Mouse (Mus musculus) cerebellum, adult 9-10 months (tissue): ENCODE data around the gene Sprr1b.
"Not testable (repeated sequence)": the region's sequence is repeated elsewhere in the genome, so short reads cannot be mapped to it uniquely, and the experiment has no call there.

Experiments used
- DNase-seq: peaks from one replicate; pipeline ENCODE4 v3.0.0; 2022

The Sprr1b gene

DNA sequence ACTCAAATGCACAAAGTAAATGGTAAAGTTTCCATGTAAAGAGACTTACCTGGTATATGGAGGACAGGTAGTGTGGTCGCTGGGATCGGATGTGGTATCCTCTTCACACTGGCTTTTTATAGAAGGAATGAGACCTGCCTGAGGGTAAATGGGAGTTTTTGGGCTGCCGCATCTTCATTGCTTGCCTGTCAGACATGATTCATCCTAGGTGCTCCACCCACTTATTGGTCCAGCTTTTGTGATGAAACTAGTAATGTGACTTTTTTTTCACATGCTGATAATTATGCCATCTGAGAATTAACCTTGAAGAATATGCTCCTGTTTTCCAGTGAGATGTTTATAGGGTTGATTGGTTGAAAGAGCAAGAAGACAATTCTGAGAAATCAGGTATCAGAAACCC lies at the start of gene Sprr1b:
Gene Sprr1b, minus strand, starts transcription at position 101 of the 400 bp plus-strand sequence.
- DNase-seq, result no peak

DNA sequence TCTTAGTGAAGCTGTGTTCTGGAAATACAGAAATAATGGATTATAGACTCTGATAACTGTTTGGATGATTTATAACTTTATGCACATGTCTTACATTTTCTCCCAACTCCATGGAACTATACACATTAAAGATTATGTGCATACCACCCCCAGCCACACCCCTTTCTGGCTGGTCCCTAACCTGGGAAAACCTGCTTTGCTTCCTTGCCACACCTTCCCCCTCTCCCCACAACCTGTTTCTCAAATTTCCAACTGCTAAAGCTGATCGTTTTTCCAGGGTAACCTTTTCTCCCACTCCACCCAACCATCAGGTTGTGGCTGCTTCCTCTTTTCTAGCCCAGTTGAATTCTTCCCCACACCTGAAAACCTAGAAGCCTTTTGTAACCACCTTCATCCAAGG lies 47.7 kb upstream of the Sprr1b start:
- DNase-seq, result no peak

DNA sequence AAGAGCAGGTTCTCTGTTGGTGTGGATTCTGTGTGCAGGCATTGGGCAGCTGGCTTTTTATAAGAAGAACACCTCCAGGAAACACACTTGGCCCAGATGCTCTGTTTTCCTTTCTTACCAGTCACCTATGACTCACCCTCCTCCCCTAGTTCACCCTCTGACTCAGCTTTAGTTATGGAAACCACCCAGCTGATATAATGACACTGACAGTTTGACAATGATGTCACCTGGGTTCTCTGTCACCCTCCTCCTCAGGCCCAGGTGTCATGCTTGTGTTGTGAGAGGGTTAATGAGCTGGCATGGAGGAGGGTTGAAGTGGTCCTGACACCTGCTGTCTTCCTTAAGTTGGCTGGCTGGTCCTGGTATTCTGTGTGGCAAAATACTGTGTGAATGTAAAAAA lies 47.3 kb upstream of the Sprr1b start, which contains the start of gene Sprr1a:
Gene Sprr1a, minus strand, starts transcription at position 33 of the 400 bp plus-strand sequence.
- DNase-seq, result no peak

DNA sequence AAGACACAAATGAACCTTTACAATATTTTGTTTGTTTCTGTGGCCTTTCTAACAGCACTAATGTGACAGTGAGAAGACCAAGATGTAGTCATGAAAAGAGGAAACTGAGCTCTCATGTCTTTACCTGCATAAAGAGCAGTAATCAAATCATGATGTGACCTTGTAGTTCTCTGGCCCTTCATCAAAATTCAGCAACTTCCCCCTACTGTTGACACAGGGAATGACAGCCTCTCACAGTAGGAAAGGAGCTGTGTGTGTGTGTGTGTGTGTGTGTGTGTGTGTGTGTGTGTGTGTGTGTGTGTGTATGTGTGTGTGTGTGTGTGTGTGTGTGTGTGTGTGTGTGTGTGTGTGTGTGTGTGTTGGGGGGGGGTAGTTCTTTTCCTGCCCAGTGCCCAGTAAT lies 42.7 kb upstream of the Sprr1b start:
- DNase-seq, result not testable (repeated sequence)

DNA sequence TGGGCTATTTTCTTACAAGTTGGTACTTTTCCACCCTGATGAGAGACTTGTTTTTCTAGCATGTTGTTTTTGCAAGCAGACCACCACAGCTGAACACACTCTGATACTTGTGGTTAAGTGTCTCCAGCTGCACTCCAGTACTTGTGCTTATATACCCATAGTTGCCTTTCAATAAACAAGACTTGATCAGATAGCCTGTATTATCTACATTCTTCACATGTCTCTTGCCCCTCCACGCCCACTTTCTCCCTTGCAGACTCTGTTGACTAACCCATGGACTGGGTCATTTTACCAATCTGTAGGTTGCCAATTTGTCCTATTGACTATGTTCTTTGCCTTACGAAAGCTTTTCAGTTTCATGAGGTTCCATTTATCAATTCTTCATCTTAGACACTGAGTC lies 31.5 kb upstream of the Sprr1b start:
- no peak for DNase-seq

DNA sequence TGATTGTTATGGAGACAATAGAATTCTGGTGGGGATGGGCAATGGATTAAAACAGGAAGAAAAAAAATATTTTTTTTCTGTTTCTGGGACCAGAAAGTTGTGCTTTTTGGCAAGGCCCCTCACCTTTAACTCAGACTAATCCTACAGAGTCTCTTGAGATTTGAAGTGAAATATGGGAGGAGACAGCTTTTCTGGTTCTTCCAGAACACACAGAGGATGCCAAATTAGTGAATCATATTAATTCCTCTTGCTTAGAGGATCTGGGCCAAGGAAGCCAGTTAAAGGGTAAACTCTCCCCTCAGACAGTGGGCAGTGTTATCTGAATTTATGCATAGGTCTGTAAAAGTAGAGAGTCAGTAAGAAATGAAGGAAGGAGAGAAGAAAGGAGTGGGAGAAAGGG lies 28.8 kb upstream of the Sprr1b start:
- no peak for DNase-seq

DNA sequence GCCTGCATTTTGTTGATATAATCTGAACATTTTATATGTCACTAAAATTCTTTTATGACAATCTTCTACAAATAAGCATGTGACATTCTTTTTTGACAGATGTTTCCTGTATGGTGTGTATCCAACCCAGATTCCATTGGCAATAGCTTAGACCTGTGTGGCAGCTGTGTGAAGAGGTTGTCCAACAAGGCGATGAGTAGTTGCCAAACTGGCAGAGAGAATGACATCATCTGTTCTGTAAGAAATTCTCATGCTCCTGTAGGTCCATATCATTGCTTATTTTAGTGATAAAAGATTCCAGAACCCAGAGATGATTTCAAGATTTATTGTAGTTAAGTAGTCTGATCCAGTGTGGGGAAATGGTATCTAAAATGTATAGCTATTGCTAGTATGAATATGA lies 28.0 kb upstream of the Sprr1b start:
- no peak for DNase-seq

DNA sequence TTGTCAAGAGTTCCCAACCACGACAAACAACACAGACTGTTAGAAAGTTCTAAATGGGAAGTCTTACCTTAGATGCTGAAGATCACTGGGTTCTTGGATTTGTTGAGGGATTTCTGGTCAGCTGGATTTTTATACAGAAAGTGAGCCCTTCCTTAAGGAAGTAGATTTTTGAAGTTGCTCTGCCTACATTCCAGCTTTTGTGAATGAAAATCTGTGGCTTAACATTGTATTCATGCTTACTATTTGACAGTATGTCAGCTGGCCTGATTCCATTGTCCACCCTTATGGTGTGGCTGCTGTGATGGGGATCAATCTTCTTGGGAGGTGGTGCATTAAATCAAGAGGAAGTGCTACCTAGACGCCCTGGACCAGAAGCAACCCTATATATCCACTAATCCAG lies 20.0 kb upstream of the Sprr1b start, which contains the start of gene Sprr3:
Gene Sprr3, minus strand, starts transcription at position 101 of the 400 bp plus-strand sequence.
- no peak for DNase-seq

DNA sequence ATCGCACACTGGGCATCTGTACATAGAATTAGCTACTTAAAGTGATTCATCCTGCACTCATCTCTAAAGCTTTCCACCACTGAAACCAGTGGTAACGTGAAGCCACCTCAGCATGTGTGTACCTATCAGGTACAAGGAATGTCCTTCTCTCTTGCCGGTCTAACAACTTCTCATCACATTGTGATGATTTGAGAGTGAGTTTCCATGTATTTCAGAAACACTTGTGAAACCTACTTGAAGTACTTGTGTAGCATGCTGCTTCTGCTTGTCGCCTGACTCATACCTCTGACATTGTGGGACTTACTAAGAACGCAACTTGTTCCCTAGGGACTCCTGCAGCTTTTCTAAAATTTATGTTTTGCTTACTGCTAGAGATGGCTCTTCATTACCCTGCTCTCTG lies 16.6 kb upstream of the Sprr1b start:
- no peak for DNase-seq

DNA sequence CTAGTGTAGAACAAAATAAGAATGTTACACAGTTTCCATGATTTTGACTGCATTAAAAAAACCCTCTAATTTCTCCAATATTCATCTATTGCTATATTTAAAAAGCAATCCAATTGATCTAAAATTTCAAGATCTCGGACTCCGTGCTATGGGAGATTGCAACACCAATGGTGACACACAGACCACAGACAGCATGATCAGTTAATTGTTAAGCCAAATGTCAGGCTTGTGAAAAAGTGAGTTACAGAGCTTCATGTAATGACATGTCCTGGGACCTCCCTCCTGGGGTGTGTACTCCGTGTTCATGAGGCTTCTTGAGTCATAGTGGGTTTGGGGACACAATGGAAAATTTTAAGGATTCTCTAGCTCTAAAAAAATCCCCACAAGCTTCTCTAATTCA lies 1.6 kb upstream of the Sprr1b start:
- DNase-seq, result no peak

DNA sequence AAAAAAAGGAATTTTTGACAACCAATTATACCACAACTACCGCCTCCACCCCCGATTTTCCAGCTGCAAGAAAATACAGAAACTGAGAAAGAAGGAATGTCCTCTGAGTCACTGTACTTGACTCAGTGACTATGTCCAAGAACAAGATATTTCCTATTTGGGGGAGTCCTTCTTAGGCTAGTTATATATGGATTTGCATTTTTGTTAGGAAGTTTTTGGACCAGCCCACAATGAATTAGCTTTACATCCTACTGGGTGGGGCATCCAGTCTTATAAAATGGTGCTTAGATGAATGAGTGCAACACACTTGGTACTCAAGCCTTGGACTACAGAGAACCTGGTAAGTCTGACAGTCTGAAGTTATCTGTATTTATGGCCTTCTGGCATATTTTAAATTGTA lies 6.3 kb downstream of the Sprr1b start, which contains the start of gene Sprr2k:
Gene Sprr2k, plus strand, starts transcription at position 301 of the 400 bp plus-strand sequence.
- DNase-seq, result no peak

DNA sequence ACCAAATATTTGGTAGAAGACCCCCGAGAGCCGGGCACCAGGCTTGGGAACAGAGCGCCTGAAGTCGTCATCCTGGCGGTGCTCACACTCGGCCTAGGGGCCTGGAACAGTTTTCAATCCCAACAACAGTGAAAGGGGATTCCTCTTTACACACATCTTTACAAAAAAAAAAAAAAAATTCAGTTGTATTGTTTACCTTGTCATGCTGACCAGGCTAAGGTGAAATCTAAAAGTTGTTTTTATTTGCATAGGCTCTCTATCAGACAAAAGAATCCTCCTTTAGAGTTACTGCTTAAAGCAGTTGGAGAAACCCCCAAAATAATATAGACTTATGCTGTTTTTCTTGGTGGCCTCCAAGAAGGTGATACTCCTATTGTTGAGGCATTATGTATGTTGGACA lies 9.3 kb downstream of the Sprr1b start, which contains the start of gene Gm9774:
Gene Gm9774, minus strand, starts transcription at position 101 of the 400 bp plus-strand sequence.
- no peak for DNase-seq

DNA sequence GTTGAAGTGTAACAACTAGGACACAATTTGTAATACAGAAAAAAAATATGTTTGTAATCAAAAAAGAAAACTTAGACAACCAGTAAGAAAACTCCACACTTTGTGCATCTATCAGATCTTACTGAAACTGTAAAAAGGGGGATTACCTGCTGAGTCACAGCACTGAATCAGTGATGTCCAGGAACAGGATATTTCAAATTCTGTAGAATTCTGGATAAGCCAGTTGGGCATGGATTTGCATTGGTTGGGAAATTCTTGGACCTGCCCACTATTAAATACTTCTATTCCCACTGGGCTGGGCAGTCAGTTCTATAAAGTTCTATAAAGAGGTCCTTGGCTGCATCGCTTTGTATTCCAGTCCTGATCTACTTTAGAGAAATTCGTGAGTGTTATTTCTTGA lies 20.8 kb downstream of the Sprr1b start, which contains the start of gene Sprr2j-ps:
Gene Sprr2j-ps, plus strand, starts transcription at position 301 of the 400 bp plus-strand sequence.
- DNase-seq, result no peak

DNA sequence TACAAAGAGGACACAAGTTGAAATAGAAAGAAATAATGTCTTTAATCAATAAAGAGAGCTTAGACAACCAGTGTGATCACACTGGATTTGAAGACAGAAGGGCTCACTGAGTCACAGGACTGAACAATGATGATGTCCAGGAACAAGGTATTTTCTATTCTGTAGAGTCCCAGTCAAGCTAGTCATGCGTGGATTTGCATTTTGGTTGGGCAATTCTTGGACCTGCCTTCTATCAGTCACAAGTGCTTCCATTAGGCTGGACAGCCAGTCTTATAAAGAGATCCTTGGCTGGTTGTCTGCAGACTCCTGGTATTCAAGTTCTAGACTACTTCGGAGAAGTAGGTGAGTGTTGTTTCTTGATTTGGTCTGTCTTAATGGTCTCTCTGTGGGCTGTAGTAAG lies 30.9 kb downstream of the Sprr1b start, which contains the start of gene Sprr2i:
Gene Sprr2i, plus strand, starts transcription at position 301 of the 400 bp plus-strand sequence.
- no peak for DNase-seq

DNA sequence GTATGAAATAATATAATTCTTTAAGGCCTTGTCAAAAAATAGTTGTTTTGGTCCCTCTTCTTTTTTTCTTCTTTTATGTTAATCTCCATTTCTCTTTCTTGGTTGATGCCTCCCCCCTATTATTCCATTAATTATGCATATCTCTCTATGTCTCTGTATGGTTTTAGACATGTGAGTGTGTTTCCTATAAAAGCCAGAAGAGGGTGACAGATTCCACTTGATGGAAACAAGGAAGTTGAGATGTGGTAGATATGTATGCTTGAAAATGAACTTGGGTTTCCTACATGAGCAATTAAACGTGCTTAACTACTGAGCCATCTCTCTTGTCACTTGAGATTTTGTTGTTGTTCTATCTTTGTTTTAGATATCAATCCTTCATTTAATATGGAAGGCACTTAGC lies 44.3 kb downstream of the Sprr1b start:
- no peak for DNase-seq
